Mouse (Mus musculus) intestine, embryonic 16.5 days (tissue): Measurements from ENCODE around the gene Nynrin. TPM values are rescaled to one million over a fixed set of nuclear protein-coding genes. Genes with fewer than 3 reads are reported as not detected.

ENCODE experiments used
- ATAC-seq: fragments of 200-750 bp; cut with Nextera tagmentation; 2 replicates; pipeline ENCODE4 v1.8.0; 2017; ENCODE audit warnings: moderate TSS enrichment, moderate library complexity
- H3K27ac ChIP-seq: fragments of 300-500 bp; sonication (generic); 2 replicates; pipeline ENCODE4 v1.5.1; 2014; ENCODE audit warnings: mild to moderate bottlenecking, low read length
- H3K27me3 ChIP-seq: fragments of 300-500 bp; sonication (generic); replicated peaks from 2 replicates; pipeline ENCODE4 v1.6.1; 2014; ENCODE audit warnings: low read length, control low read depth, mixed read lengths; ENCODE audit not compliant: control insufficient read depth, insufficient read depth
- H3K36me3 ChIP-seq: fragments of 300-500 bp; sonication (generic); 2 replicates; pipeline ENCODE4 v1.6.1; 2014; ENCODE audit warnings: low read length, control low read depth; ENCODE audit not compliant: control insufficient read depth, insufficient read depth
- H3K4me1 ChIP-seq: fragments of 300-500 bp; sonication (generic); 2 replicates; pipeline ENCODE4 v1.6.1; 2014; ENCODE audit warnings: low read length, control low read depth, mixed read lengths; ENCODE audit not compliant: control insufficient read depth, insufficient read depth
- H3K4me2 ChIP-seq: fragments of 300-500 bp; sonication (generic); 2 replicates; pipeline ENCODE4 v1.6.1; 2014; ENCODE audit warnings: low read depth, low read length, control low read depth
- H3K4me3 ChIP-seq: fragments of 300-500 bp; sonication (generic); 2 replicates; pipeline ENCODE4 v1.5.1; 2014; ENCODE audit warnings: mild to moderate bottlenecking, low read length
- H3K9ac ChIP-seq: fragments of 300-500 bp; sonication (generic); 2 replicates; pipeline ENCODE4 v1.6.1; 2014; ENCODE audit warnings: low read depth, low read length
- H3K9me3 ChIP-seq: fragments of 300-500 bp; sonication (generic); 2 replicates; pipeline ENCODE4 v1.6.1; 2016; ENCODE audit warnings: low read length, control low read depth; ENCODE audit not compliant: control insufficient read depth
- WGBS: fragments of 180-500 bp; shearing (Covaris S2); extraction: QIAGEN DNeasy Blood & Tissue Kit; methylation state at CpG from one replicate; pipeline ENCODE4 v1.1.7; 2014; 5-methylcytosine and 5-hydroxymethylcytosine counted together
- polyA plus RNA-seq: library from polyadenylated mRNA; unstranded; fragments of >200 nt; fragmentation: Nextera tagmentation; extraction: Ambion mirVana; gene quantifications from 2 replicates; pipeline ENCODE4 v1.2.1, GENCODE M21; 2015

Nynrin gene
- polyA plus RNA-seq, 1 experiment from 2014 or later = 12.6 TPM

DNA sequence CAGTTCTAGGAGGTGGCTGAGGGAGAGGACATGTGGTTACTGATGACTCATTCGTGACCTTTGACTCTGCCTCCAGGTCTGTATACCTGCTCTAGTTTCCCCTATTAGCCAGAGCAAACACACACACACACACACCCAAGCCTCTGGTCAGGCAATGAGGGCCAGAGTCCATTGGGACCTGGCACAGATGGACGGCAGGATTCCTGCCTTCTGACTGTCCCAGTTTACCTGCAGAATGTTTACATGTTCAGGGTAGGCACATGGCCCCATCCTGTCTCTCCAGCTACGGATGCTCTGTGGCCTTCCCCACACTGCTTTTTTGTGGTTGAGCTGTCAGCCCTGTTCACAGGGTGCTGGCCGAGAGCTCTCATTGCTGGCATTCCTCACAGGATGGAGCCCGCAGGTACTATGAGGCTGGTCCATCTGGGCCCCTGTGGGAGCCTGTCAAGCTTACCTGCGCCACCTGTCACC lies 28.4 kb downstream of the Nynrin start:
- Histone ChIP-seq H3K4me2 (no peak overlapping the region), H3K4me3 (no peak overlapping the region), H3K9ac (peak overlapping the region; percentile 3; the same call in 1 of the 2 replicates), H3K9me3 (no peaks in the 10 kb centered on the region), H3K36me3 (peaks cover 3% of the 10 kb centered on the region), H3K4me1 (peaks cover 36% of the 10 kb centered on the region), H3K27me3 (no peaks in the 10 kb centered on the region), H3K27ac (peak overlapping the region; percentile 80)
- ATAC-seq = peak; percentile 73
- 32% methylated on average over 6 of the region's 6 CpGs for WGBS

DNA sequence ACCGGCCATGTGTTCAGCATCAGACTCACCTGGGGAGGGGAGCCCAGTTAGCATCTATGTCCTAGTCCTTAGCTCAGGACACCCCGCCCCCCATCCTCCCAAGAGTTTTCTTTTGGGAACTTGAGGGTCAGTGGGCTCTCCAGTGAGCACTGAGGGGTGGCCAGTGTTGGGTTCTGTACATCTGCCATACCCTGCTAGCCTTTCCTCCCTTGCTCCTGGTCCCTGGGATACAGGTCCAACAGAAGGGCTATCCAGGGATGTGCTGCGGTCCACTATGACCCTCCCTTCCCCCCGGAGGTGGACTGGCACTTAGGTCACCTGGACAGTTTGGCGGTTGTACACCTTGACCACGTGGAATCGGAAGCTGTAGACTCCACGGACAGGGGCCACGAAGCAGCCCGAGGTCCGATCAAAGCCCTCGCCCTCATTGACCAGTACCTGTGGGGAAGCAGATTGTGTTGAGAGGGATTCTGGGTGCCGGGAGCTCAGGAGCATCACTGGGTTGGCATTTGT lies 29.4 kb downstream of the Nynrin start:
- Histone ChIP-seq H3K9me3 (no peaks in the 10 kb centered on the region), H3K36me3 (peaks cover 11% of the 10 kb centered on the region), H3K27ac (0 out of 2 replicates have a peak overlapping the region, but pooled peaks have one; percentile 80), H3K9ac (0 out of 2 replicates have a peak overlapping the region, but pooled peaks have one; percentile 3), H3K4me1 (peaks cover 35% of the 10 kb centered on the region), H3K4me2 (no peak overlapping the region), H3K27me3 (no peaks in the 10 kb centered on the region), H3K4me3 (no peak overlapping the region)
- ATAC-seq = no peak
- 92% methylated on average over 13 of the region's 13 CpGs for WGBS

DNA sequence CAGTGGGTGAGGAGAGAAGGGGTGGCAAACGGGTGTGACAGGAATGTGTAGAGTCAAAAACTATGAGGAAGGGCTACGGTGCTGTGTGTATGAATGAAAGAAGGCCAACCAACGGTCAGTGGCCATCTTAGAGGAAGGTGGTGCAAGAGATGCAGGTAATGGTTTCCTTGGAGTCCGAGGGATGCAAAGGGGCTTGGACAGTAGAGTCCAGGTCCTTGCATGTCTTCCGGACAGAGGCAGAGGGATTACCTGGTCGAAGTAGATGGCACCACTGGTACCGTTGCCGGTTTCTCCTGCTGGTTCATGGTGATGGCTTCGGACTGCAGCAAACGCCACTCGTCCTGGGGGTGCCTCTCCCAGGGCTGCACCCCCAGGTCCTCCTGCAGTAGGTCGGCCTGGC lies 29.9 kb downstream of the Nynrin start:
- no peaks in the 10 kb centered on the region for H3K9me3 ChIP-seq
- H3K27me3 ChIP-seq = no peaks in the 10 kb centered on the region
- no peak overlapping the region for H3K4me3 ChIP-seq
- peaks cover 11% of the 10 kb centered on the region for H3K36me3 ChIP-seq
- peaks cover 32% of the 10 kb centered on the region for H3K4me1 ChIP-seq
- H3K4me2 ChIP-seq = no peak overlapping the region
- WGBS = 90% methylated on average over 12 of the region's 12 CpGs
- no peak overlapping the region; the same call in 1 of the 2 replicates for H3K9ac ChIP-seq
- H3K27ac ChIP-seq = peak overlapping the region; percentile 97
- ATAC-seq = no peak

DNA sequence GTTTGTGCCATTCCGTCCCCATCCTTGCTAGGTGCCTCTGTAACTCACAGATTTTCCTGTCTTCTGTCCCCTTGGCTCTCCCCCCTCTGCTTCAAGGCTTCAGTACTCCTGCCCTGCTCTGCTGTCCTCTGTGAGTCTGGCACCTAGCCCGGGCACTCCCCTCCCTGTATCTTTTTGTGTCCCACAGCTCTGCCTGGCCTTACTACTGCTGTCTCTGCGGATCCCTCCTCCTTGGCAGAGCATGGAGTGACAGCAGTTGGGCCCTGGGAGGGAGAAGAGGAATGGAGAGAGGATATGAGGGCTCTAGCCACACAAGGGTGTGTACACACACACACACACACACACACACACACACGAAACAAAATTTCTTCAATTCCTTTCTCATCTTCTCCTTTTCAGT lies 30.4 kb downstream of the Nynrin start, which contains the start of gene Cbln3:
Cbln3 (minus strand) TSS at position 227 of the 400 bp plus-strand sequence.
- Histone ChIP-seq H3K4me3 (peak within 1 kb of the TSS; percentile 85), H3K9me3 (no peaks in the 10 kb centered on the region), H3K36me3 (peaks cover 14% of the 10 kb centered on the region), H3K27ac (peak within 1 kb of the TSS; percentile 97), H3K27me3 (no peaks in the 10 kb centered on the region), H3K4me1 (peaks cover 32% of the 10 kb centered on the region), H3K4me2 (peak within 1 kb of the TSS; percentile 77), H3K9ac (peak within 1 kb of the TSS; percentile 88)
- WGBS = 28% methylated on average over 4 of the region's 4 CpGs
- peak; percentile 10; the same call in 1 of the 2 replicates for ATAC-seq

DNA sequence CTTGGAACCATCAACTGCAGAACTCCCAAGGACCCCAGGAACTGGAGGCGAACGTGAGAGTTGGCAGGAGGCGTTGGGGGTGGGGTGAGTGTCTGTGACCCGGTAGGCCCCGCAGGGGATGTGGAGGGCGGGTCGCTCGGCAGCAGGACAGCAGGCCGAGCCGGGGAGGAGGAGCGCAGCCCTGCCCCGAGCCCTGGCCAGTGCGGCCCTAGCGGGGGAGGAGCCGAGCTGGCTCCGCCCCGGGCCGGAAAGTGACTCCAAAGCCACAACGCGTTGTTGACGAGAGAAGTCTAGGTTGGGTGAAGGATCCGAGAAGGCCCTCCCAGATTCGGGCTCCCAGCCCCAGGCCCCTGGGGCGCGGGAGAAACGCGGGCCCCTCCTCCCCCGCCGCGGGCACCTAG lies 30.9 kb downstream of the Nynrin start, which contains the start of gene Khnyn:
Khnyn (plus strand) TSS at position 235 of the 401 bp plus-strand sequence.
- Histone ChIP-seq H3K4me2 (peak within 1 kb of the TSS; percentile 77), H3K4me1 (peaks cover 32% of the 10 kb centered on the region), H3K36me3 (peaks cover 18% of the 10 kb centered on the region), H3K9ac (peak within 1 kb of the TSS; percentile 88), H3K27ac (peak within 1 kb of the TSS; percentile 97), H3K9me3 (no peaks in the 10 kb centered on the region), H3K4me3 (peak within 1 kb of the TSS; percentile 85), H3K27me3 (no peaks in the 10 kb centered on the region)
- WGBS = 0% methylated on average over 23 of the region's 30 CpGs
- ATAC-seq = peak; percentile 93

DNA sequence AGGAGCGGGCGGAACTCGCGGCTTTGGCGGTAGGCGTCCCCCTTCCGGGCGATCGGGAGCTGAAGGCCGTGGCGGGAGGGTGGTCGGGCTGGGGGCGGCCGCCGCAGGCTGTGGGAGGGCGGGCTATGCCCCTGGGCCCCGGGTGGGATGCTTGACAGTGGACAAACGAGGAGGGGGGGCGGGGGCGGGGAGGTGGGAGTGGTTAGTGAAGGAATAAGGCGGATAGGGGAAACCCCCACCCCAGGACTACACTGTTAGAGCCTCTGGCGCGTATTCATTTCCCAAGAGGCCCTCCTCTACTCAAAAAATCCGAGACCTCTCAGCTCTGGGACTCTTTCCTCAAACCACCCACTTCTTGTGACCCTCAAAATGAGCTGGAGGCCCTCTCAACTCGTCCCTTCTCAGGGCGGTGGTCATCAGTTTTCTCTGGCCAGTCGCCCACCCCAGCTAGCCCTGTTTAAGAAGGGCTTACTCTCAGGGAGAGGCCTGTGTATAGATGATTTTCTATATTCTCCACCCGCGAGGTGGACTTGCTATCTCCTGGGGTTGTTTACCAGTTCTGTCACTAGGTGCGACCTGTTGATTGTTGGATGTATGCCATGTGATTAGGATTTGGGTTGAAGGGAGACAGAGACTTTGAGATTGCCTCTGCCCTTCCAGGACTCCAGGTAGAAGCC lies 31.4 kb downstream of the Nynrin start:
- Histone ChIP-seq H3K36me3 (peaks cover 20% of the 10 kb centered on the region), H3K27ac (peak overlapping the region; percentile 97), H3K27me3 (no peaks in the 10 kb centered on the region), H3K9me3 (no peaks in the 10 kb centered on the region), H3K4me1 (peaks cover 32% of the 10 kb centered on the region), H3K4me3 (peak overlapping the region; percentile 85), H3K9ac (peak overlapping the region; percentile 88), H3K4me2 (peak overlapping the region; percentile 77)
- peak; percentile 61 for ATAC-seq
- 0% methylated on average over 20 of the region's 30 CpGs for WGBS

DNA sequence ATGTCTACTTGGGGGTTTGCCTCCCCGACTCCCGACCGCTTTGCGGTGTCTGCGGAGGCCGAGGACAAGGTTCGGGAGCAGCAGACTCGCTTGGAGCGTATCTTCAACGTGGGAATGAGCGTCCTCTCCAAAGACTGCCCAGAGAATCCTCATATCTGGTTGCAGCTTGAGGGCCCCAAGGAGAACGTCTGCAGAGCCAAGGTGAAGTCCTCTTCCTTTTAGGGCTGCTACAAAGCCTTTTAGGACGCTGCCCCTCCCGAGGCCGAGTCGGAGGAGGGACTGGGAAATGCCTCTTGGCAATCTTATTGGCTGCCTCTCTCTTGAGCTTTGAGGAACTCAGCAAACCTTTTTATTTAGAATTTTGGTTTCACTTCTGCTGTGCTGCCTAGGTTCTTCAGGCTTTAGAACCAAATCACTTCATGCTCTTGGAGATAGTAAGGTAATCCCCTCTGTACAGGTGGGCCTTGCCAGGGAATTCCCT lies 32.0 kb downstream of the Nynrin start:
- no peaks in the 10 kb centered on the region for H3K9me3 ChIP-seq
- peaks cover 23% of the 10 kb centered on the region for H3K36me3 ChIP-seq
- WGBS = 5% methylated on average over 16 of the region's 16 CpGs
- H3K27ac ChIP-seq = peak overlapping the region; percentile 97
- peak overlapping the region; percentile 88 for H3K9ac ChIP-seq
- ATAC-seq = no peak
- no peaks in the 10 kb centered on the region for H3K27me3 ChIP-seq
- H3K4me3 ChIP-seq = peak overlapping the region; percentile 85
- H3K4me1 ChIP-seq = peaks cover 32% of the 10 kb centered on the region
- peak overlapping the region; percentile 77 for H3K4me2 ChIP-seq

DNA sequence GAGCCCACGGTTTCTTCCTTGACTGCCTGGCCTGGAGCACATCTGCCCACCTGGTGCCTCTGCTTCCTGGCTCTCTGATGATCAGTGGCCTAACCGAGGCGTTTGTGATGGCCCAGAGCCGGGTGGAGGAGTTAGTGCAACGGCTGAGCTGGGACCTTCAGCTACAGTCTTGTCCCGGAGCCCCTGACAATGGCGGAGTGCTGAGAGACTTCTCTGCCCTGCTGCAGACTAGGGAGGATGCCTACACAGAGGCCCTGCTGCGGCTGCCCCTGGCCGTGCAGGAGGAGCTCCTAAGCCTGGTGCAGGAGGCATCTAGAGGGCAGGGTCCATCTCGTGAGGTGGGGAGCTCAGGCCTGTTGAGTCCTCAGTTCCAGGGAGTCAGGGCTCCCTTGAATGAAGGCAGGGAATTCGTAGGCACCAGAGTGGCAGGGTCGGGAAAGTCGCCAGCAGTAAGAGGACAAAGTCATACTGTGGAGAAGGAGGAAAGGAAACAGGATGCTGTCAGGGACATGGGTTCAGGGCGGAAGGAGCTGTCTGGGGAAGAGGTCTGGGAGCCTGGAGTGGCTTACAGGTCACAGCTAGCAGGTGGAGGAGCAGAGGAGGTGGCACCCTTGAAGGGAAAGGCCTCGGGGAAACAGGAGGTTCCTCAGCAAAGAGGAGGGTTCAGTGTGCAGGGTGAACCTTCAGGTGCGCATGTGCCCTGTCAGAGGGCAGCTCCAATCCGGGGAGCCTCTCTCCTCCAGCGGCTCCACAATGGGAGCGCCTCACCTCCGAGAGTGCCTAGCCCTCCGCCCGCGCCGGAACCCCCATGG lies 33.0 kb downstream of the Nynrin start:
- 82% methylated on average over 24 of the region's 24 CpGs for WGBS
- H3K4me2 ChIP-seq = peak overlapping the region; percentile 77
- H3K4me3 ChIP-seq = no peak overlapping the region
- peaks cover 32% of the 10 kb centered on the region for H3K4me1 ChIP-seq
- no peaks in the 10 kb centered on the region for H3K9me3 ChIP-seq
- peaks cover 23% of the 10 kb centered on the region for H3K36me3 ChIP-seq
- no peak overlapping the region for H3K27ac ChIP-seq
- H3K9ac ChIP-seq = peak overlapping the region; percentile 88; the same call in 1 of the 2 replicates
- ATAC-seq = no peak
- no peaks in the 10 kb centered on the region for H3K27me3 ChIP-seq

DNA sequence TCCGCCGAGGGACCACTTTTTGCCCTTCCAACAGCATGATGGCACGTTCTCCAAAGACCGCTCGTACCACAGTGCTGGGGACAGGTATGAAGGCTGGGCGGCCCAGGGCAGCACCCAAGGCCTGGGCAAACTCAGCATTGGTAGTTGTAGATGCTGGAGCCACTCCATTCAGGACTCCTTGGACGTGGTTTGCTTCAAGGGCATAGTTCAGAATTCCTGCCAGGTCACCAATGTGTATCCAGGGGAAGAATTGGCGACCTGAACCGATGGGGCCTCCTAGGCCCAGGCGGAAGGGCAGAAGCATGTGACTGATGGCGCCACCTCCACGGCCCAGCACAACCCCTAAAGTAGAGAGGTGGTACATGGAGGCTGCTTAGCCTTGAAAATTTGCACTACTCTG lies 43.9 kb downstream of the Nynrin start:
- peaks cover 12% of the 10 kb centered on the region; the same call in 1 of the 2 replicates for H3K36me3 ChIP-seq
- H3K9ac ChIP-seq = no peak overlapping the region
- H3K27ac ChIP-seq = peak overlapping the region; percentile 4; the same call in 1 of the 2 replicates
- H3K27me3 ChIP-seq = no peaks in the 10 kb centered on the region
- H3K9me3 ChIP-seq = no peaks in the 10 kb centered on the region
- H3K4me3 ChIP-seq = no peak overlapping the region
- ATAC-seq = no peak
- H3K4me2 ChIP-seq = no peak overlapping the region
- 90% methylated on average over 12 of the region's 12 CpGs for WGBS
- peaks cover 14% of the 10 kb centered on the region for H3K4me1 ChIP-seq
